Mouse (Mus musculus): ENCODE measurements around the gene Ech1.

DNA sequence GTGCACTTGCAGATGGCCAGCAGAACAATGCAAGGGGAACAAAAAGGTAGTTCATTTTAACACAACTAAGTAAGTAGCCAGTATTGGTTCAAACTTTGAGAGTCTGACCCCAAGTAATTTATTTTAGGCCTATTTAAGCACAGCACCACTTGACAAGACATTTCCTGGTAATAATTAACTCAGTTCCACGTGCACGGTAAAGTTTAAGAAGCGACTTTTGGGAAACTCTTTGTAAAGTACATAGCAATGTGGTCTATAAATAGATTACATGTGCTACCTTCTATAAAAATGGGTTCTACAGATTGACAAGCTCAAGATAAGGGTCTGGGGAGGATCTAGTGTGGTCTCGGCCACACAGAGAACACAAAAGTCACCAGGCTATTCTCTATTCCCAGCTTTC, 21.3 kb upstream of the Ech1 start:
- TF ChIP-seq TCF3 (IDR thresholded peaks at IDR 0.05; ENCODE audit: insufficient read length, low read depth) (no peak), POLR2A (IDR thresholded peaks at IDR 0.05; ENCODE audit: insufficient read length, low read depth) (no peak), TCF12 (IDR thresholded peaks at IDR 0.05; ENCODE audit: insufficient read depth, poor library complexity, severe bottlenecking) (no peak), CEBPB (IDR thresholded peaks at IDR 0.05; ENCODE audit: insufficient read depth, poor library complexity, severe bottlenecking) (no peak), MYOG (IDR thresholded peaks at IDR 0.05; ENCODE audit: control insufficient read depth in 1 of 3, insufficient read depth in 1 of 3, insufficient read length in 2 of 3, low read depth in 2 of 3) (no peak), USF1 (IDR thresholded peaks at IDR 0.05; ENCODE audit: low read depth) (no peak), MAX (IDR thresholded peaks at IDR 0.05; ENCODE audit: low read depth) (no peak), SRF (IDR thresholded peaks at IDR 0.05; ENCODE audit: control insufficient read depth, insufficient read length, low read depth) (no peak), POLR2AphosphoS2 (IDR thresholded peaks at IDR 0.05; ENCODE audit: insufficient read length, low read depth) (no peak), E2F4 (IDR thresholded peaks at IDR 0.05; ENCODE audit: insufficient read depth) (no peak)

Data from myocyte (in vitro differentiated cells).